Mouse (Mus musculus) heart, postnatal 4 days (tissue): ENCODE measurements at regions not wholly inside any gene's neighbourhood (a gene's known extent, or its start where the extent isn't known, plus 50 kb on each side); places are given as distances from the start of the nearest gene placed in this dataset.

Experiments used
- DNase-seq: peaks from one replicate; pipeline ENCODE4 v3.0.0; 2021

- no peak for DNase-seq
These were observed 856.9 kb downstream of the Zpld1 start for GRCm38 (mm10) chr16:54440932-54441331.

GRCm38 (mm10) chr16:54406638-54407037 is 891.1 kb downstream of the Zpld1 start:
- no peak for DNase-seq

- no peak for DNase-seq
These were observed 913.8 kb downstream of the Zpld1 start for GRCm38 (mm10) chr16:54384019-54384418.

GRCm38 (mm10) chr16:54374990-54375389 is 922.8 kb downstream of the Zpld1 start:
- no peak for DNase-seq

- DNase-seq: peak; percentile 14
These were observed 943.4 kb downstream of the Zpld1 start for GRCm38 (mm10) chr16:54354423-54354822.

GRCm38 (mm10) chr16:54348814-54349213 is 949.0 kb downstream of the Zpld1 start:
- DNase-seq: no peak

- no peak for DNase-seq
These were observed 951.5 kb downstream of the Zpld1 start for GRCm38 (mm10) chr16:54346086-54346789.
